Mouse (Mus musculus) erythroblast, embryonic 14.5 days (primary cell): ENCODE results near the gene Setd1a. TPM values are rescaled to one million over a fixed set of nuclear protein-coding genes. Genes with fewer than 3 reads are reported as not detected.

Source experiments
- H3K27me3 ChIP-seq: 2 replicates; pipeline ENCODE4 v1.6.1; 2012; ENCODE audit warnings: inconsistent platforms; ENCODE audit not compliant: control insufficient read depth
- H3K36me3 ChIP-seq: 2 replicates; pipeline ENCODE4 v1.6.1; 2012; ENCODE audit warnings: mild to moderate bottlenecking, inconsistent platforms; ENCODE audit not compliant: control insufficient read depth
- H3K4me1 ChIP-seq: 2 replicates; pipeline ENCODE4 v1.6.1; 2012; ENCODE audit warnings: inconsistent platforms; ENCODE audit not compliant: control insufficient read depth
- H3K4me3 ChIP-seq: replicated peaks from 2 replicates; pipeline ENCODE3; 2012; ENCODE audit warnings: moderate library complexity, mild to moderate bottlenecking, inconsistent platforms
- H3K9me3 ChIP-seq: 2 replicates; pipeline ENCODE4 v1.6.1; 2012; ENCODE audit warnings: low read length, inconsistent platforms, mixed read lengths; ENCODE audit not compliant: control insufficient read depth
- GATA1 ChIP-seq: IDR thresholded peaks from 2 replicates; pipeline ENCODE4 v1.6.1; 2012; ENCODE audit warnings: low read length, inconsistent platforms, mixed read lengths
- TAL1 ChIP-seq: IDR thresholded peaks from 3 replicates; pipeline ENCODE4 v1.6.1; 2012; ENCODE audit warnings: low read length, inconsistent platforms, mixed read lengths
- polyA plus RNA-seq: library from polyadenylated mRNA; stranded (reverse); fragments of >175 nt; gene quantifications from 2 replicates; pipeline ENCODE4 v1.2.3, GENCODE M21; 2012

Setd1a gene
- polyA plus RNA-seq, 1 experiment = 6.0 TPM

DNA sequence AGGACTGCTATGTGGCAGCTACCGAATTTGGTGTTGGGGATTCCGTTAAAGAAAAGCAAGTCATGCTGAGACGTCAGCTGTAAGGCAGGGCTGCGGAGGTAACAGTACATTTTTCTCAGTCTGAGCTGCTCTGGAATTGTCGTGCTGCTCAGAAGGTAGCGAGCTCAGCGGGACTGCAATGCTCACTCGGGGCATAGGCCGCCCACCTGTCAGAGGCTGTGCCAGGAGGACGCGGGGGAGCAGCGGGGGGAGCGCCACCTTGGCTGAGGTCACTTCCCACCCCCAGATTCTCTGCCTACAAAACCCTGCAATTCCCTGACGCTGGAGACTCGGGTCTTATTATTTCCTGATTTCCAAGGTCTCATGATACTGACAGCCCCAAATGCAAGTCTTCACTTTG, 64.4 kb downstream of the Setd1a start:
- Histone ChIP-seq H3K9me3 (no peaks in the 10 kb centered on the region), H3K4me1 (peaks cover 25% of the 10 kb centered on the region), H3K36me3 (peaks cover 17% of the 10 kb centered on the region), H3K27me3 (no peaks in the 10 kb centered on the region), H3K4me3 (peak overlapping the region; percentile 75)
- no peak for TF ChIP-seq TAL1
- no peak for TF ChIP-seq GATA1

- Histone ChIP-seq H3K4me3 (peak overlapping the region; percentile 75), H3K9me3 (no peaks in the 10 kb centered on the region), H3K27me3 (no peaks in the 10 kb centered on the region), H3K36me3 (peaks cover 22% of the 10 kb centered on the region), H3K4me1 (peaks cover 25% of the 10 kb centered on the region)
- TF ChIP-seq TAL1 = no peak
- no peak for TF ChIP-seq GATA1
Observed at GRCm38 (mm10) chr7:127841340-127842000, 65.0 kb downstream of the Setd1a start.

DNA sequence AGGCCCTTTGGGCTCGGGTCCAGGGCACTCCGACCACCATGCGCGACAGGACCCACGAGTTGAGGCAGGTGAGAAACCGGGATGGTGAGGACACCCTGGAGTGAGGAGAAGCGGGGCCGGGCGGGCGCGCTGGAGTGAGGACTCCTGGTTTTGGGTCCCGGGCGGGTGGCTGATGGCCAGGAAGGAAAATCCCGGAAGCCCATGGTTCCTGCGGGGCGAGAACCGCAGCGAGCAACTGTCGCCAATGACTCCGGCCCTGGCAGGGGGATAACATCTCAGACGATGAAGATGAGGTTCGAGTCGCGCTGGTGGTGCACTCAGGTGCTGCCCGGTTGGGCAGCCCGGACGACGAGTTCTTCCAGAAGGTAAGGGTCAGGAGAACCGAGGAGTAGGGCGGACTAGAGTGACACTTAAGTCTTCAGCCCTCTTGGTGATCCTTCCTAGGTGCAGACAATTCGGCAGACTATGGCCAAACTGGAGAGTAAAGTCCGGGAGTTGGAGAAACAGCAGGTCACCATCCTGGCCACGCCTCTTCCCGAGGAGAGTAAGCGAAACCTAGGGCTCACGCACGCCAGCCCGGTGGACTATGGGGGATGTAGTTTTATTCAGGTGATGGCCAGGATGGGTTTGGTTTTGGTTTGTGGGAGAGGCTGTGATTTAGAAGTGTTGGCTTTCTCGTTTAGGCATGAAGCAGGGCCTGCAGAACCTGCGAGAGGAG, 65.7 kb downstream of the Setd1a start:
- peaks cover 29% of the 10 kb centered on the region for H3K36me3 ChIP-seq
- peak overlapping the region; percentile 75 for H3K4me3 ChIP-seq
- H3K27me3 ChIP-seq = no peaks in the 10 kb centered on the region
- H3K9me3 ChIP-seq = no peaks in the 10 kb centered on the region
- peaks cover 25% of the 10 kb centered on the region for H3K4me1 ChIP-seq
- TF ChIP-seq TAL1 (no peak), GATA1 (no peak)

Other genes with a start within 250 kb of the Setd1a start
- gene Tmem265, start 215.3 kb upstream of the Setd1a start, polyA plus RNA-seq = 0.61 and 0.75 TPM in 2 replicates
- gene Phkg2, start 203.3 kb upstream of the Setd1a start, polyA plus RNA-seq = 5.4 and 7.7 TPM in 2 replicates
- 7.1 and 8.9 TPM in 2 replicates for gene Ccdc189, start 188.1 kb upstream of the Setd1a start, polyA plus RNA-seq
- 4.4 and 5.0 TPM in 2 replicates for gene Rnf40, start 187.9 kb upstream of the Setd1a start, polyA plus RNA-seq
- gene Zfp629, start 160.9 kb upstream of the Setd1a start, polyA plus RNA-seq = 0.11 and 0.15 TPM in 2 replicates
- gene Bcl7c, start 67.7 kb upstream of the Setd1a start, polyA plus RNA-seq = 16.0 and 17.8 TPM in 2 replicates
- 0.06 TPM in 1 of 2 replicates, not detected in the other for gene Ctf1, start 63.9 kb upstream of the Setd1a start, polyA plus RNA-seq
- 0.02 TPM in 1 of 2 replicates, not detected in the other for gene Ctf2, start 44.5 kb upstream of the Setd1a start, polyA plus RNA-seq
- gene Fbxl19, start 32.1 kb upstream of the Setd1a start, polyA plus RNA-seq = 8.2 and 9.9 TPM in 2 replicates
- 0.30 and 0.44 TPM in 2 replicates for gene Orai3, start 6.9 kb upstream of the Setd1a start, polyA plus RNA-seq
- 0.39 TPM in 1 of 2 replicates, not detected in the other for gene Gm49388, start 8.9 kb downstream of the Setd1a start, polyA plus RNA-seq
- 0.43 and 0.50 TPM in 2 replicates for gene Hsd3b7, start 23.9 kb downstream of the Setd1a start, polyA plus RNA-seq
- 1.4 and 1.5 TPM in 2 replicates for gene Stx4a, start 47.6 kb downstream of the Setd1a start, polyA plus RNA-seq
- 0.01 TPM in 1 of 2 replicates, not detected in the other for gene Stx1b, start 47.9 kb downstream of the Setd1a start, polyA plus RNA-seq
- gene Zfp646, start 99.6 kb downstream of the Setd1a start, polyA plus RNA-seq = 1.3 TPM in 2 replicates
- gene Zfp668, start 100.2 kb downstream of the Setd1a start, polyA plus RNA-seq = 1.3 and 1.5 TPM in 2 replicates
- 0.03 and 0.05 TPM in 2 replicates for gene Prss53, start 114.3 kb downstream of the Setd1a start, polyA plus RNA-seq
- not detected in 2 replicates for gene Gm21974, start 118.8 kb downstream of the Setd1a start, polyA plus RNA-seq
- gene Vkorc1, start 118.9 kb downstream of the Setd1a start, polyA plus RNA-seq = 0.89 and 1.3 TPM in 2 replicates
- 13.1 and 18.3 TPM in 2 replicates for gene Bckdk, start 127.4 kb downstream of the Setd1a start, polyA plus RNA-seq
- 0.44 and 0.49 TPM in 2 replicates for gene Kat8, start 135.8 kb downstream of the Setd1a start, polyA plus RNA-seq
- 0.04 TPM in 1 of 2 replicates, not detected in the other for gene Prss8, start 153.4 kb downstream of the Setd1a start, polyA plus RNA-seq
- 0.21 and 0.28 TPM in 2 replicates for gene Prss36, start 170.1 kb downstream of the Setd1a start, polyA plus RNA-seq
- 39.4 and 42.2 TPM in 2 replicates for gene Fus, start 190.8 kb downstream of the Setd1a start, polyA plus RNA-seq
- gene Pycard, start 217.2 kb downstream of the Setd1a start, polyA plus RNA-seq = 0.19 and 0.25 TPM in 2 replicates
- 0.02 TPM in 1 of 2 replicates, not detected in the other for gene Trim72, start 227.3 kb downstream of the Setd1a start, polyA plus RNA-seq